Mouse (Mus musculus): ENCODE results near the gene Tenm4. TPM values are rescaled to one million over a fixed set of nuclear protein-coding genes. Genes with fewer than 3 reads are reported as not detected.

Gene Tenm4
- polyA plus RNA-seq, 1 experiment from 2014 or later = 45.8 TPM

GRCm38 (mm10) chr7:96782686-96783085 is 611.6 kb downstream of the Tenm4 start:
- no peak overlapping the region; the same call in 1 of the 2 replicates for H3K27ac ChIP-seq
- H3K4me1 ChIP-seq (replicated peaks) = peaks cover 64% of the 10 kb centered on the region
- H3K27me3 ChIP-seq = peaks cover 9% of the 10 kb centered on the region
- H3K9ac ChIP-seq (replicated peaks) = no peak overlapping the region
- peaks cover 18% of the 10 kb centered on the region for H3K36me3 ChIP-seq
- 87% methylated on average over 4 of the region's 4 CpGs for WGBS
- H3K4me3 ChIP-seq (replicated peaks) = no peak overlapping the region
- ATAC-seq (ENCODE audit: insufficient number of reproducible peaks, insufficient read depth, low FRiP score, low TSS enrichment, low read depth) = no peak
- H3K4me2 ChIP-seq = no peak overlapping the region
- H3K9me3 ChIP-seq = no peaks in the 10 kb centered on the region

GRCm38 (mm10) chr7:96785808-96786207 is 614.8 kb downstream of the Tenm4 start:
- ATAC-seq (ENCODE audit: insufficient number of reproducible peaks, insufficient read depth, low FRiP score, low TSS enrichment, low read depth) = peak; percentile 46; the same call in 1 of the 2 replicates
- H3K9ac ChIP-seq (replicated peaks) = no peak overlapping the region
- H3K27ac ChIP-seq = 0 out of 2 replicates have a peak overlapping the region, but pooled peaks have one; percentile 17
- peaks cover 49% of the 10 kb centered on the region for H3K4me1 ChIP-seq (replicated peaks)
- H3K4me2 ChIP-seq = no peak overlapping the region
- H3K27me3 ChIP-seq = peaks cover 28% of the 10 kb centered on the region
- 18% methylated on average over 9 of the region's 9 CpGs for WGBS
- H3K9me3 ChIP-seq = no peaks in the 10 kb centered on the region
- peaks cover 23% of the 10 kb centered on the region for H3K36me3 ChIP-seq
- no peak overlapping the region for H3K4me3 ChIP-seq (replicated peaks)

- ATAC-seq (ENCODE audit: insufficient number of reproducible peaks, insufficient read depth, low FRiP score, low TSS enrichment, low read depth) = no peak
- Histone ChIP-seq H3K9me3 (no peaks in the 10 kb centered on the region), H3K9ac (replicated peaks) (no peak overlapping the region), H3K4me2 (no peak overlapping the region), H3K27ac (0 out of 2 replicates have a peak overlapping the region, but pooled peaks have one; percentile 17), H3K36me3 (peaks cover 19% of the 10 kb centered on the region), H3K4me3 (replicated peaks) (no peak overlapping the region), H3K4me1 (replicated peaks) (peaks cover 45% of the 10 kb centered on the region), H3K27me3 (peaks cover 28% of the 10 kb centered on the region)
- WGBS = 68% methylated on average over 5 of the region's 5 CpGs
Observed at GRCm38 (mm10) chr7:96786262-96787044, 615.4 kb downstream of the Tenm4 start.

- WGBS = 51% methylated on average over 4 of the region's 4 CpGs
- Histone ChIP-seq H3K27ac (no peak overlapping the region), H3K9me3 (no peaks in the 10 kb centered on the region), H3K4me2 (no peak overlapping the region), H3K9ac (replicated peaks) (no peak overlapping the region), H3K4me1 (replicated peaks) (peaks cover 50% of the 10 kb centered on the region), H3K27me3 (peaks cover 22% of the 10 kb centered on the region; the same call in 1 of the 2 replicates), H3K36me3 (peaks cover 15% of the 10 kb centered on the region), H3K4me3 (replicated peaks) (no peak overlapping the region)
- no peak for ATAC-seq (ENCODE audit: insufficient number of reproducible peaks, insufficient read depth, low FRiP score, low TSS enrichment, low read depth)
Observed at GRCm38 (mm10) chr7:96788135-96788534, 617.1 kb downstream of the Tenm4 start.

- 77% methylated on average over 2 of the region's 2 CpGs for WGBS
- Histone ChIP-seq H3K36me3 (peaks cover 15% of the 10 kb centered on the region), H3K9me3 (no peaks in the 10 kb centered on the region), H3K4me3 (replicated peaks) (no peak overlapping the region), H3K4me2 (no peak overlapping the region), H3K27ac (no peak overlapping the region), H3K9ac (replicated peaks) (no peak overlapping the region), H3K4me1 (replicated peaks) (peaks cover 59% of the 10 kb centered on the region), H3K27me3 (peaks cover 26% of the 10 kb centered on the region)
- ATAC-seq (ENCODE audit: insufficient number of reproducible peaks, insufficient read depth, low FRiP score, low TSS enrichment, low read depth) = no peak
Observed at GRCm38 (mm10) chr7:96790326-96790725, 619.3 kb downstream of the Tenm4 start.

- peaks cover 19% of the 10 kb centered on the region for H3K36me3 ChIP-seq
- peaks cover 68% of the 10 kb centered on the region for H3K4me1 ChIP-seq (replicated peaks)
- no peak for ATAC-seq (ENCODE audit: insufficient number of reproducible peaks, insufficient read depth, low FRiP score, low TSS enrichment, low read depth)
- peaks cover 26% of the 10 kb centered on the region for H3K27me3 ChIP-seq
- no peak overlapping the region for H3K4me3 ChIP-seq (replicated peaks)
- no peaks in the 10 kb centered on the region for H3K9me3 ChIP-seq
- H3K4me2 ChIP-seq = no peak overlapping the region
- WGBS = 31% methylated on average over 8 of the region's 8 CpGs
- no peak overlapping the region for H3K9ac ChIP-seq (replicated peaks)
- H3K27ac ChIP-seq = peak overlapping the region; percentile 25; the same call in 1 of the 2 replicates
Observed at GRCm38 (mm10) chr7:96792456-96793229, 621.6 kb downstream of the Tenm4 start.

GRCm38 (mm10) chr7:96796033-96796741 is 625.1 kb downstream of the Tenm4 start:
- Histone ChIP-seq H3K4me2 (peak overlapping the region; percentile 28), H3K9ac (replicated peaks) (0 out of 2 replicates have a peak overlapping the region, but pooled peaks have one; percentile 27), H3K27me3 (peaks cover 5% of the 10 kb centered on the region; the same call in 1 of the 2 replicates), H3K4me1 (replicated peaks) (peaks cover 98% of the 10 kb centered on the region), H3K4me3 (replicated peaks) (no peak overlapping the region), H3K9me3 (no peaks in the 10 kb centered on the region), H3K27ac (peak overlapping the region; percentile 94), H3K36me3 (peaks cover 11% of the 10 kb centered on the region)
- peak; percentile 64; the same call in 1 of the 2 replicates for ATAC-seq (ENCODE audit: insufficient number of reproducible peaks, insufficient read depth, low FRiP score, low TSS enrichment, low read depth)
- WGBS = 45% methylated on average over 9 of the region's 9 CpGs

- no peak overlapping the region for H3K4me3 ChIP-seq (replicated peaks)
Observed at GRCm38 (mm10) chr7:96796788-96797485, 625.9 kb downstream of the Tenm4 start.

GRCm38 (mm10) chr7:96797716-96798332 is 626.8 kb downstream of the Tenm4 start:
- Histone ChIP-seq H3K9me3 (no peaks in the 10 kb centered on the region), H3K27me3 (peaks cover 8% of the 10 kb centered on the region; the same call in 1 of the 2 replicates), H3K9ac (replicated peaks) (0 out of 2 replicates have a peak overlapping the region, but pooled peaks have one; percentile 37), H3K27ac (peak overlapping the region; percentile 94), H3K36me3 (peaks cover 16% of the 10 kb centered on the region), H3K4me1 (replicated peaks) (peaks cover 88% of the 10 kb centered on the region), H3K4me3 (replicated peaks) (no peak overlapping the region), H3K4me2 (no peak overlapping the region; the same call in 1 of the 2 replicates)
- no peak for ATAC-seq (ENCODE audit: insufficient number of reproducible peaks, insufficient read depth, low FRiP score, low TSS enrichment, low read depth)
- 35% methylated on average over 13 of the region's 13 CpGs for WGBS

More at GRCm38 (mm10) chr7:96796788-96797485, 625.9 kb downstream of the Tenm4 start:
- peaks cover 97% of the 10 kb centered on the region for H3K4me1 ChIP-seq (replicated peaks)
- H3K27me3 ChIP-seq = peaks cover 6% of the 10 kb centered on the region; the same call in 1 of the 2 replicates
- H3K9ac ChIP-seq (replicated peaks) = 0 out of 2 replicates have a peak overlapping the region, but pooled peaks have one; percentile 27
- H3K9me3 ChIP-seq = no peaks in the 10 kb centered on the region
- H3K36me3 ChIP-seq = peaks cover 11% of the 10 kb centered on the region
- H3K27ac ChIP-seq = peak overlapping the region; percentile 94
- WGBS = 65% methylated on average over 20 of the region's 20 CpGs
- ATAC-seq (ENCODE audit: insufficient number of reproducible peaks, insufficient read depth, low FRiP score, low TSS enrichment, low read depth) = peak; percentile 17; the same call in 1 of the 2 replicates
- peak overlapping the region; percentile 28 for H3K4me2 ChIP-seq

- Histone ChIP-seq H3K27me3 (0 out of 2 replicates have a peak, but pooled peaks cover 3% of the 10 kb centered on the region), H3K9me3 (no peaks in the 10 kb centered on the region), H3K9ac (replicated peaks) (no peak overlapping the region), H3K4me3 (replicated peaks) (no peak overlapping the region), H3K36me3 (peaks cover 29% of the 10 kb centered on the region), H3K4me2 (no peak overlapping the region), H3K4me1 (replicated peaks) (peaks cover 68% of the 10 kb centered on the region), H3K27ac (no peak overlapping the region)
- WGBS = 64% methylated on average over 5 of the region's 5 CpGs
- ATAC-seq (ENCODE audit: insufficient number of reproducible peaks, insufficient read depth, low FRiP score, low TSS enrichment, low read depth) = no peak
Observed at GRCm38 (mm10) chr7:96799816-96800215, 628.8 kb downstream of the Tenm4 start.
